Mouse (Mus musculus): ENCODE measurements around the gene Sycp2. TPM values are rescaled to one million over a fixed set of nuclear protein-coding genes. Genes with fewer than 3 reads are reported as not detected.

The Sycp2 gene
- total RNA-seq (2021) = 1 to 10 TPM in 1 of 2 experiments, under 1 TPM in 1; 0.67 to 1.1 TPM
- long read RNA-seq, experiment 1 = 0 reads
- long read RNA-seq, experiment 2, partial matches to known transcripts = 0 of 1 reads
- long read RNA-seq, experiment 2, other reads (novel, unspliced or antisense) = 1 of 1 reads

- DNase-seq = no peak
These were observed at the start of gene Sycp2 for GRCm38 (mm10) chr2:178407053-178407815. Sycp2 (minus strand) TSS chr2:178407685.

GRCm38 (mm10) chr2:178454664-178455516 lies 47.4 kb upstream of the Sycp2 start:
- no peak for DNase-seq

- DNase-seq = no peak
These were observed 43.5 kb upstream of the Sycp2 start for GRCm38 (mm10) chr2:178450961-178451360.

- DNase-seq = no peak
These were observed 42.8 kb upstream of the Sycp2 start for GRCm38 (mm10) chr2:178450236-178450635.

- no peak for DNase-seq
These were observed 41.9 kb upstream of the Sycp2 start for GRCm38 (mm10) chr2:178449386-178449785.

- no peak for DNase-seq
These were observed 29.8 kb upstream of the Sycp2 start for GRCm38 (mm10) chr2:178437311-178437710.

GRCm38 (mm10) chr2:178433903-178434302 lies 26.4 kb upstream of the Sycp2 start:
- no peak for DNase-seq

GRCm38 (mm10) chr2:178433495-178433894 lies 26.0 kb upstream of the Sycp2 start:
- DNase-seq = no peak

GRCm38 (mm10) chr2:178430231-178430630 lies 22.7 kb upstream of the Sycp2 start, which contains the start of gene Cdh26:
Cdh26 (plus strand) TSS chr2:178430531.
- DNase-seq = no peak

GRCm38 (mm10) chr2:178429426-178429825 lies 21.9 kb upstream of the Sycp2 start:
- DNase-seq = no peak

- no peak for DNase-seq
These were observed 21.2 kb upstream of the Sycp2 start for GRCm38 (mm10) chr2:178428676-178429075.

GRCm38 (mm10) chr2:178428183-178428582 lies 20.7 kb upstream of the Sycp2 start:
- no peak for DNase-seq

GRCm38 (mm10) chr2:178427181-178427580 lies 19.7 kb upstream of the Sycp2 start:
- DNase-seq = no peak

GRCm38 (mm10) chr2:178426229-178426628 lies 18.7 kb upstream of the Sycp2 start:
- no peak for DNase-seq

- DNase-seq = no peak
These were observed 15.7 kb upstream of the Sycp2 start for GRCm38 (mm10) chr2:178423223-178423622.

- DNase-seq = no peak
These were observed 14.7 kb upstream of the Sycp2 start for GRCm38 (mm10) chr2:178422186-178422585.

- no peak for DNase-seq
These were observed 14.1 kb upstream of the Sycp2 start for GRCm38 (mm10) chr2:178421603-178422002.

GRCm38 (mm10) chr2:178420576-178420975 lies 13.1 kb upstream of the Sycp2 start:
- DNase-seq = no peak

- no peak for DNase-seq
These were observed 9.5 kb upstream of the Sycp2 start for GRCm38 (mm10) chr2:178416970-178417369.

GRCm38 (mm10) chr2:178416427-178416826 lies 8.9 kb upstream of the Sycp2 start:
- DNase-seq = peak in 1 of 2 experiments; percentile 46

- no peak for DNase-seq
These were observed 7.6 kb upstream of the Sycp2 start for GRCm38 (mm10) chr2:178415150-178415448.

GRCm38 (mm10) chr2:178414261-178415149 lies 7.0 kb upstream of the Sycp2 start, which contains the start of the genes Ppp1r3d and Fam217b:
Ppp1r3d (minus strand) TSS chr2:178414472.
Fam217b (plus strand) TSS chr2:178414524.
- peak; percentile 69 to 79 for DNase-seq
